Mouse (Mus musculus) lung, postnatal 14 days (tissue): ENCODE measurements around the gene Olfr521.
"Not testable (repeated sequence)": the region's sequence is repeated elsewhere in the genome, so short reads cannot be mapped to it uniquely, and the experiment has no call there.

Source experiments
- DNase-seq: peaks from one replicate; pipeline ENCODE4 v3.0.0; 2021

Gene Olfr521

GRCm38 (mm10) chr7:99763207-99763606 is at the start of gene Olfr521:
Olfr521 (plus strand) TSS chr7:99763507.
- DNase-seq: no peak

- no peak for DNase-seq
These were observed 46.8 kb upstream of the Olfr521 start for GRCm38 (mm10) chr7:99716536-99716935.

GRCm38 (mm10) chr7:99729973-99730372 is 33.3 kb upstream of the Olfr521 start, which contains the start of gene Olfr520:
Olfr520 (plus strand) TSS chr7:99730273.
- no peak for DNase-seq

- DNase-seq: no peak
These were observed 28.7 kb upstream of the Olfr521 start for GRCm38 (mm10) chr7:99734612-99735011.

GRCm38 (mm10) chr7:99735491-99735890 is 27.8 kb upstream of the Olfr521 start:
- not testable (repeated sequence) for DNase-seq

- DNase-seq: peak; percentile 1
These were observed 24.0 kb upstream of the Olfr521 start for GRCm38 (mm10) chr7:99739276-99739675.

- DNase-seq: no peak
These were observed 18.1 kb downstream of the Olfr521 start for GRCm38 (mm10) chr7:99781385-99781784.

GRCm38 (mm10) chr7:99781916-99782315 is 18.6 kb downstream of the Olfr521 start:
- peak; percentile 12 for DNase-seq

GRCm38 (mm10) chr7:99783421-99783820 is 20.1 kb downstream of the Olfr521 start:
- no peak for DNase-seq

- DNase-seq: no peak
These were observed 22.2 kb downstream of the Olfr521 start for GRCm38 (mm10) chr7:99785553-99785952.

- DNase-seq: no peak
These were observed 23.5 kb downstream of the Olfr521 start for GRCm38 (mm10) chr7:99786774-99787173.

- DNase-seq: no peak
These were observed 24.6 kb downstream of the Olfr521 start for GRCm38 (mm10) chr7:99787935-99788334.

- no peak for DNase-seq
These were observed 25.3 kb downstream of the Olfr521 start for GRCm38 (mm10) chr7:99788563-99788962.

- DNase-seq: no peak
These were observed 27.5 kb downstream of the Olfr521 start for GRCm38 (mm10) chr7:99790816-99791215.

GRCm38 (mm10) chr7:99794096-99794495 is 30.8 kb downstream of the Olfr521 start:
- no peak for DNase-seq

- no peak for DNase-seq
These were observed 32.1 kb downstream of the Olfr521 start for GRCm38 (mm10) chr7:99795192-99795981.

GRCm38 (mm10) chr7:99796471-99796870 is 33.2 kb downstream of the Olfr521 start:
- no peak for DNase-seq

- DNase-seq: no peak
These were observed 34.0 kb downstream of the Olfr521 start for GRCm38 (mm10) chr7:99797261-99797660.

- DNase-seq: peak; percentile 83
These were observed 34.8 kb downstream of the Olfr521 start for GRCm38 (mm10) chr7:99797911-99798647.

GRCm38 (mm10) chr7:99799118-99799517 is 35.8 kb downstream of the Olfr521 start:
- DNase-seq: no peak

- DNase-seq: no peak
These were observed 40.2 kb downstream of the Olfr521 start for GRCm38 (mm10) chr7:99803535-99803934.

- not testable (repeated sequence) for DNase-seq
These were observed 40.7 kb downstream of the Olfr521 start for GRCm38 (mm10) chr7:99804033-99804432.

GRCm38 (mm10) chr7:99805340-99805739 is 42.0 kb downstream of the Olfr521 start:
- no peak for DNase-seq

- not testable (repeated sequence) for DNase-seq
These were observed 43.7 kb downstream of the Olfr521 start for GRCm38 (mm10) chr7:99807043-99807442.
